ENCODE assay signal across 20 mouse cellular contexts in genomic region chr11:49770676-49771550, GRCm38 (mm10).
"Had no signal": no experiment of that assay in that cellular context is flagged by ENCODE, and none has a peak within 500 bp of the region (broad histone marks: within the 10 kb centered on the region; RNA-seq: fewer than 3 reads in every experiment).

No protein-coding gene starts in this region.

- DNase-seq: kidney, adult 9 months; kidney, postnatal 14 days; kidney, postnatal 4 days; left cerebral cortex, postnatal 4 days; liver, postnatal 0 days; lung, postnatal 10 days; lung, postnatal 36 days; right cerebral cortex, adult 18-20 months; right cerebral cortex, postnatal 25 days; thymus, postnatal 25 days had no signal

- H3K4me3 ChIP-seq: limb, embryonic 12.5 days; limb, embryonic 15.5 days; lung, embryonic 15.5 days; megakaryocyte, embryonic 14.5 days; midbrain, embryonic 10.5 days; midbrain, embryonic 13.5 days; myocyte; stomach, embryonic 15.5 days had no signal

- H3K27ac ChIP-seq: limb, embryonic 12.5 days; limb, embryonic 15.5 days; liver, embryonic 14.5 days; lung, embryonic 15.5 days; midbrain, embryonic 10.5 days; midbrain, embryonic 13.5 days; stomach, embryonic 15.5 days had no signal

- H3K27me3 ChIP-seq: limb, embryonic 12.5 days; limb, embryonic 15.5 days; lung, embryonic 15.5 days; midbrain, embryonic 13.5 days; stomach, embryonic 15.5 days had no signal

- H3K36me3 ChIP-seq: limb, embryonic 12.5 days; limb, embryonic 15.5 days; lung, embryonic 15.5 days; midbrain, embryonic 10.5 days; midbrain, embryonic 13.5 days; stomach, embryonic 15.5 days had no signal

- ATAC-seq: liver, postnatal 0 days; midbrain, embryonic 13.5 days; midbrain, embryonic 16.5 days had no signal

- H3K4me1 ChIP-seq: limb, embryonic 12.5 days; lung, embryonic 15.5 days; midbrain, embryonic 13.5 days; stomach, embryonic 15.5 days had no signal
